Mouse (Mus musculus): ENCODE results near the gene Gcgr.

The Gcgr gene

GRCm38 (mm10) chr11:120538485-120538884 is 8.0 kb downstream of the Gcgr start:
- 54% methylated on average over 3 of the region's 3 CpGs for WGBS

GRCm38 (mm10) chr11:120538955-120539284 is 8.4 kb downstream of the Gcgr start:
- WGBS, result 68% methylated on average over 8 of the region's 8 CpGs

- 47% methylated on average over 10 of the region's 10 CpGs for WGBS
These were observed 9.0 kb downstream of the Gcgr start for GRCm38 (mm10) chr11:120539285-120540014.

GRCm38 (mm10) chr11:120541907-120542306 is 11.4 kb downstream of the Gcgr start:
- WGBS, result 46% methylated on average over 4 of the region's 4 CpGs

GRCm38 (mm10) chr11:120542376-120542775 is 11.9 kb downstream of the Gcgr start:
- 87% methylated on average over 6 of the region's 6 CpGs for WGBS

GRCm38 (mm10) chr11:120545964-120546363 is 15.5 kb downstream of the Gcgr start:
- 94% methylated on average over 3 of the region's 3 CpGs for WGBS

- 46% methylated on average over 2 of the region's 2 CpGs for WGBS
These were observed 17.0 kb downstream of the Gcgr start for GRCm38 (mm10) chr11:120547469-120547868.

GRCm38 (mm10) chr11:120548214-120548613 is 17.7 kb downstream of the Gcgr start:
- WGBS, result 70% methylated on average over 3 of the region's 3 CpGs

- 9% methylated on average over 7 of the region's 7 CpGs for WGBS
These were observed 18.3 kb downstream of the Gcgr start for GRCm38 (mm10) chr11:120548786-120549167.

GRCm38 (mm10) chr11:120549168-120549945 is 18.9 kb downstream of the Gcgr start, which contains the start of gene Mcrip1:
Gene Mcrip1, minus strand, starts transcription at chr11:120549727.
- WGBS, result under 1% methylated on average over 86 of the region's 87 CpGs

GRCm38 (mm10) chr11:120549986-120550809 is 19.7 kb downstream of the Gcgr start:
- 66% methylated on average over 11 of the region's 11 CpGs for WGBS

GRCm38 (mm10) chr11:120550810-120551440 is 20.4 kb downstream of the Gcgr start, which contains the start of gene Ppp1r27:
Gene Ppp1r27, minus strand, starts transcription at chr11:120551132.
- WGBS, result 95% methylated on average over 28 of the region's 28 CpGs

GRCm38 (mm10) chr11:120552736-120553135 is 22.2 kb downstream of the Gcgr start:
- 64% methylated on average over 5 of the region's 5 CpGs for WGBS

GRCm38 (mm10) chr11:120554834-120555233 is 24.3 kb downstream of the Gcgr start:
- WGBS, result 77% methylated on average over 7 of the region's 7 CpGs

GRCm38 (mm10) chr11:120555260-120555659 is 24.8 kb downstream of the Gcgr start:
- 65% methylated on average over 2 of the region's 2 CpGs for WGBS

GRCm38 (mm10) chr11:120558843-120559242 is 28.3 kb downstream of the Gcgr start:
- WGBS, result 89% methylated on average over 6 of the region's 6 CpGs

GRCm38 (mm10) chr11:120560952-120561728 is 30.6 kb downstream of the Gcgr start:
- 91% methylated on average over 13 of the region's 13 CpGs for WGBS

- 96% methylated on average over 13 of the region's 13 CpGs for WGBS
These were observed 32.5 kb downstream of the Gcgr start for GRCm38 (mm10) chr11:120562949-120563348.

- WGBS, result 57% methylated on average over 9 of the region's 9 CpGs
These were observed 34.6 kb downstream of the Gcgr start for GRCm38 (mm10) chr11:120565114-120565513.

- 91% methylated on average over 6 of the region's 6 CpGs for WGBS
These were observed 37.8 kb downstream of the Gcgr start for GRCm38 (mm10) chr11:120568324-120568723.

- 81% methylated on average over 3 of the region's 3 CpGs for WGBS
These were observed 40.6 kb downstream of the Gcgr start for GRCm38 (mm10) chr11:120571122-120571521.

Data from cerebral cortex, adult 2 months (tissue).